Mouse (Mus musculus): ENCODE results near the gene Gm28729.

Gm28729 gene

GRCm38 (mm10) chr9:96463708-96464107 is 61.4 kb downstream of the Gm28729 start:
- DNase-seq (ENCODE audit: low spot score in 2 of 2): no peak

DNA sequence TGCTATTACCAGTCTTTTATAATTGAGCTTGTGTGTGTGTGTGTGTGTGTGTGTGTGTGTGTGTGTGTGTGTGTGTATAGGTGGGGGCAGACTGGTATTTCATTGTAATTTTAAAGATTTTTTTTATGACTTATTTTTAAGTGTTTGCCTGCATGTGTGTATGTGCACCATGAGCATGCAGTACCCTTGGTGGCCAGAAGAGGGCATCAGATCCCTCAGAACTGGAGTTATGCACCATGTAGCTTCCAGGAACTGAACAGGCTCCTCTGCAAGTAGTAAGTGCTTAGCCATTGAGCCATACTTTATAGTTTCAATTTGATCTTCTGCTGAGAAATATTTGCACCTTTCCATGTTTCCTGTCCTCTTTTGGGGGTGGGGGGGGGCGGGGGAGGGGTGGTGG is 63.5 kb downstream of the Gm28729 start:
- DNase-seq (ENCODE audit: low spot score in 2 of 2): no peak

GRCm38 (mm10) chr9:96460117-96460865 is 64.8 kb downstream of the Gm28729 start:
- no peak for DNase-seq (ENCODE audit: low spot score in 2 of 2)

- DNase-seq (ENCODE audit: low spot score in 2 of 2): no peak
Observed at GRCm38 (mm10) chr9:96455618-96456017, 69.4 kb downstream of the Gm28729 start.

DNA sequence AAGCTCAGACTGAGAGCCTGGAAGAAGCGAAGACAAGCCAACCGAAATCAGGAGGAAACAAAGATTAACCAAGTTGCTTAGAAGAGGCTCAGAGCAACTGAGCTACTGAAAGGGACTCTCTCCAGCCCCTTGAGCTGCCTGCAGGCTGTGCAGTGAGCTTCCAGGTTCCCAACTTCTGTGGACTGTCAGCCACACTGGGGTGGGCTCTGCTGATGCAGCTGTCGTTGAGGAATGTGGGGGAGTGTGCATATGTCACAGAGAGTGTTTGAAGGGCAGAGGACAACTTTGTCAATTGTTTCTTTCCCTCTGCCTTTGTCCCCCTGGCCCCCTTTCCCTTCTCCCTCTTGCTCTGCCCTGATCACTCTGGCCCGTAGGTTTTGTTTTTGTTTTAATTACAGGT is 72.1 kb downstream of the Gm28729 start:
- DNase-seq (ENCODE audit: low spot score in 2 of 2): no peak

DNA sequence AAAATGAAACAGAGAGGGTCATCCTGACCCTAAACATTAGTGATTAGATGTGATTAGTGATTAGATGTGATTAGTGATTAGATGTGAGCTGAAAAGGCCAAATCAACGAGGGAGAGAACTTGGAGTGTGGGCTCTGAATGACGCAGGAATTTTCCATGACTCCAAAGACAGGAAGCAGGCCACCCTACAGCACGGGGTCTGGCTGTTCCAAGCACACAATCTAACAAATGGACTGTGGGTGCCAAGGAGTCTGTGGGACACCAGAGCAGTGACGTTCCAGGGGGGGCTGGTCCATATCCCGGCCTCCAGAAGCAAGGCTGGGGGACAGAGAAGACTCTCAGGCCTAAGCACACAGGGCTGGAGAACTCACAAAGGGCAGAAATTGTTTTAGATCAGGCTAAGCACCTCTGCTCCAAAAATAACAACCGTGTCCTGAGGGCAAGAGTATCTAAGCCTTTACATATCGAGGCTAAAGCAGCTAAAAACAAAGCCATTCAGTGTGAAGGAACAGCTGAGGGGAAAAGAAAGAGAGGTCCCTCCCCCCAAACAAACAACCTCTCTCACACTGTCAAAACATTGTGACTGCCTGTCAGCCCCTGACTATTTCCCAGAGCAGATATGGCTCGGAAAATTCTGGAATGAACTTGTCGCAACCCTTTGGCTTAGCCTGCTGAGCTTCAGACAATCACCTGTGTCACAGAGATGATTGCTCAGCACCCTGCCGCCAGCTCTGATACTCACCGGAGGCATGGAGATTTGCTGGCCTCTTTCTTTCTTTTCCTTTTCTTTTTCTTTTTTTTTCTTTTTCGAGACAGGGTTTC is 74.0 kb downstream of the Gm28729 start:
- DNase-seq (ENCODE audit: low spot score in 2 of 2): no peak

DNA sequence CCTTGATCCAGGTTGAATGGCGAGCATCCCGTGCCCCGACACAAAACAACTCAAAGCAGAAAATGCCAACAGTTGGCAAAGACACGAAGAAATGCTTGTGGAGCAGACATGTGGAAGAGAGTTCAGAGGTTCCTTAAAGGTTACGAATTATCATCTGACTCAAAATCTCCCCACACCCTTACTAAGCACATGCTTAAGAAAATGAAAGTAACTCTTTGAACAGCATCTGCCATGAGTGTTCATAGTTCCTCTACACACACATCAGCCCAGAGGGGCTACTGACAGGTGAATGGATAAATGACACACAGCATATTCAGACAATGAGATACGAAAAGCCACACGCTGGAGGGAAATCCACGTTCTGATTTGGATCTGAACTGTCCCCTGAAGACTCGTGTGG is 75.5 kb downstream of the Gm28729 start:
- no peak for DNase-seq (ENCODE audit: low spot score in 2 of 2)

DNA sequence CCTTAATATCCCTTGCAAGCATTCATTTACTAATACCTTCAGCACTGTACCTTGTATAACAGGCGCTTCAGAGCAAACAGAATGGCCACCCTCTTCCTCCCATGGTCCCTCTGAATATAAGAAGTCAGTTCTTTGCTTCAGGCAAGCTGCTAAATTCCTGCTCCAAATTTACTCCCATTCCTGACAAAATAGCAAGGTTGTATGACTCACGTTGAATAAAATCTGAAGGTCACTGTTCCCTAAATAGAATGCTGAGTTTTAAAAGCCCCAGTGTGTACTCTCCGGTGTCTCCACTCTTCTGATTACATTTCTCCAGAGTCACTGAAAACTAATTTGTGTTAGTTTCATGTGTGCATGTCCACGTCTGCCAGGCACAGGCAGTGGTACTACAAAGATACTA is 79.7 kb downstream of the Gm28729 start:
- DNase-seq (ENCODE audit: low spot score in 2 of 2): no peak

GRCm38 (mm10) chr9:96442081-96442480 is 83.0 kb downstream of the Gm28729 start:
- DNase-seq (ENCODE audit: low spot score in 2 of 2): no peak

DNA sequence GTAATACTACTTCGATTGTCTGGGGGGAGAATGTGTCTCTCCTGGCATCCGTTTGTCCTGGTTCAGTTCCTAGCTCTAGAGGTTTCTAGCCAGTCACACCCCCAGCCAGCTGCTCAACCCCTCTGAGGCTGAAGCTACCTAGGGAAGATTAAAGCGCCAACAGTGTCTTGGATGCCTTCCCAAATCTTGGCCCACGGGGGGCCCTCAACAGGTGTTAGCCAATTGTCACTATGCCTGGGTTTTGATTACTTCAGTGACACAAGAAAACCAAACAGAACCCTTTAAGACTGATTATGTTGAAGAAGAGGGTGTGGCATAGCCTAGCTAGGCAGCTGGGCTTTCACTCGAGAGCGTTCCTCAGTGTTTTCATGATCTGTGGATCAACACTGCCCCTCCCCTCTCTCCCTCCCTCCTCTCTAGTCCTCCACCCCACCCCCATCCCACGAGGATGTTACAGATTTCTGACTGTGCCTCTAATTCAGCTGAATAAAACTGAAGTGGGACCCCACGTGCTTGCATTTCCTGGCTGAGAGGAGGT is 86.7 kb downstream of the Gm28729 start:
- peak in 1 of 2 experiments; percentile 16 for DNase-seq (ENCODE audit: low spot score in 2 of 2)

- peak; percentile 56 to 75 for DNase-seq (ENCODE audit: low spot score in 2 of 2)
Observed at GRCm38 (mm10) chr9:96437805-96438333, 87.2 kb downstream of the Gm28729 start.

DNA sequence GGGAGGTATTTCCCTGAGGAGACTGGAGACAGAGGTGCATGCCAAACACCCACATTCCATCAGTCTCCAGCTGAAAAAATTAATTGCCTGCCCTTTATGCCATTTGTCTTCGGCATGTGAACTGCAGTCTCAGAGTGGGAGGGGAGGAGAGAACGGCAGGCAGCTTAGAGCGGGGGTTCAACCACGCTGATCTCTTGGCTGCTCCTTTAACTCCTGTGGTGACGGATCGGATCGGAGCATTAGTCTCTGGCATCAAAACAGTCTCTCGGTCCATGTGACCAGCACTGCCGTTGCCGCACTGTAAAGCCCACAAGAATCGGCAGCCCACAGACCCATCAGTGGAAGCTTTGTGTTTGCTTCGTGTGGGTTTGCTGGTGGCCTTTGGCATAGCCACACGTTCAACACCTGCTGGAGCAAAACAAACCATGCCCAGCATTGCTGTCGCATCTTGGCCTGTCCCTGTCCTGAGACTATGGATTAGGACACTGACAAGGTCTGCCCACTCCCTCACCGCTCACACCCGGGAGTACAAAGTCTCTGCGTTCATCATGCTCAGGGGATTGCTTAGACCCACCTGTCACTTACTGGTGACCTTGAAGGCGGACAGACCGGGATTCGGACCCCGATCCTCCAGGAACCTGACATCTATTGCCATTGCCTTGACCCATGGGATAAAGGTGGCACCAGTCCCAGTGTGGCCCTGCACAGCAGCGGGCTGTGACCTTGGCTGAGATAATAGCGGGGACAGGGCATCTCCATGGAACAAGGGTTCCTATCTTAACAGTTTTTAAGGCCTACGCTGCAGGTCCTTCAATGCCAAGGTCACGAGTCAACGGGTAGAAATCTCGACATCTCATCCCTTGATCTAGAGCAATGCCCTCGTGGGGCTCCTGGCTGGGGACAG is 87.9 kb downstream of the Gm28729 start:
- DNase-seq (ENCODE audit: low spot score in 2 of 2): no peak

Measured in spleen, postnatal 4 days (tissue).